Mouse (Mus musculus): ENCODE measurements around the gene Art2b.
"Not testable (repeated sequence)": the region's sequence is repeated elsewhere in the genome, so short reads cannot be mapped to it uniquely, and the experiment has no call there.

Gene Art2b

GRCm38 (mm10) chr7:101585408-101585807, at the start of gene Art2b:
TSS of gene Art2b (minus strand) at chr7:101585600.
- DNase-seq, result no peak

GRCm38 (mm10) chr7:101634513-101634912, 49.1 kb upstream of the Art2b start:
- peak; percentile 76 for DNase-seq

- peak; percentile 61 for DNase-seq
These were observed 48.3 kb upstream of the Art2b start for GRCm38 (mm10) chr7:101633629-101634177.

- DNase-seq, result peak; percentile 36
These were observed 43.1 kb upstream of the Art2b start for GRCm38 (mm10) chr7:101628481-101628880.

GRCm38 (mm10) chr7:101627166-101627565, 41.8 kb upstream of the Art2b start:
- peak; percentile 84 for DNase-seq

- peak; percentile 66 for DNase-seq
These were observed 38.9 kb upstream of the Art2b start for GRCm38 (mm10) chr7:101624283-101624682.

- DNase-seq, result not testable (repeated sequence)
These were observed 36.5 kb upstream of the Art2b start for GRCm38 (mm10) chr7:101621861-101622260.

- DNase-seq, result peak; percentile 84
These were observed 35.0 kb upstream of the Art2b start for GRCm38 (mm10) chr7:101620373-101620772.

GRCm38 (mm10) chr7:101618273-101618672, 32.9 kb upstream of the Art2b start:
- peak; percentile 23 for DNase-seq

GRCm38 (mm10) chr7:101617438-101618165, 32.2 kb upstream of the Art2b start:
- peak; percentile 74 for DNase-seq

GRCm38 (mm10) chr7:101616136-101616835, 30.9 kb upstream of the Art2b start:
- DNase-seq, result peak; percentile 30

- peak; percentile 84 for DNase-seq
These were observed 30.0 kb upstream of the Art2b start for GRCm38 (mm10) chr7:101615406-101615805.

GRCm38 (mm10) chr7:101612786-101613527, 27.6 kb upstream of the Art2b start:
- DNase-seq, result peak; percentile 45

GRCm38 (mm10) chr7:101607845-101608244, 22.4 kb upstream of the Art2b start:
- DNase-seq, result peak; percentile 94

- peak; percentile 9 for DNase-seq
These were observed 15.0 kb upstream of the Art2b start for GRCm38 (mm10) chr7:101600406-101600805.

GRCm38 (mm10) chr7:101598482-101598881, 13.1 kb upstream of the Art2b start:
- no peak for DNase-seq

- no peak for DNase-seq
These were observed 9.6 kb upstream of the Art2b start for GRCm38 (mm10) chr7:101594969-101595368.

- DNase-seq, result peak; percentile 94
These were observed 1.1 kb downstream of the Art2b start for GRCm38 (mm10) chr7:101584271-101584670.

- peak; percentile 51 for DNase-seq
These were observed 3.4 kb downstream of the Art2b start for GRCm38 (mm10) chr7:101582012-101582411.

- DNase-seq, result peak; percentile 55
These were observed 4.5 kb downstream of the Art2b start for GRCm38 (mm10) chr7:101580863-101581262.

GRCm38 (mm10) chr7:101574413-101574812, 11.0 kb downstream of the Art2b start:
- no peak for DNase-seq

- DNase-seq, result peak; percentile 77
These were observed 11.8 kb downstream of the Art2b start for GRCm38 (mm10) chr7:101573636-101574035.

- DNase-seq, result peak; percentile 54
These were observed 21.3 kb downstream of the Art2b start for GRCm38 (mm10) chr7:101564086-101564485.

Data from heart, adult 11 months (tissue).